Mouse (Mus musculus) heart, embryonic 11.5 days (tissue): ENCODE data around the gene Ntsr1. TPM values are rescaled to one million over a fixed set of nuclear protein-coding genes. Genes with fewer than 3 reads are reported as not detected.

Experiments used
- ATAC-seq: fragments of 200-750 bp; cut with Nextera tagmentation; replicated peaks from 2 replicates; pipeline ENCODE4 v1.8.0; 2017; ENCODE audit warnings: moderate library complexity; ENCODE audit not compliant: insufficient number of reproducible peaks, low FRiP score, low TSS enrichment
- H3K27ac ChIP-seq: fragments of 300-500 bp; sonication (generic); 2 replicates; pipeline ENCODE4 v1.5.1; 2014; ENCODE audit warnings: mild to moderate bottlenecking, low read depth, low read length
- H3K27me3 ChIP-seq: fragments of 300-500 bp; sonication (generic); 2 replicates; pipeline ENCODE4 v1.6.1; 2014; ENCODE audit warnings: mild to moderate bottlenecking, low read length, mixed read lengths; ENCODE audit not compliant: control insufficient read depth, insufficient read depth
- H3K36me3 ChIP-seq: fragments of 300-500 bp; sonication (generic); 2 replicates; pipeline ENCODE4 v1.6.1; 2014; ENCODE audit warnings: mild to moderate bottlenecking, low read length, moderate library complexity, mixed read lengths; ENCODE audit not compliant: control insufficient read depth, insufficient read depth
- H3K4me1 ChIP-seq: fragments of 300-500 bp; sonication (generic); 2 replicates; pipeline ENCODE4 v1.6.1; 2014; ENCODE audit warnings: low read length; ENCODE audit not compliant: control insufficient read depth, insufficient read depth
- H3K4me2 ChIP-seq: fragments of 300-500 bp; sonication (generic); 2 replicates; pipeline ENCODE4 v1.6.1; 2014; ENCODE audit warnings: mild to moderate bottlenecking, moderate library complexity
- H3K4me3 ChIP-seq: fragments of 300-500 bp; sonication (generic); 2 replicates; pipeline ENCODE4 v1.5.1; 2014; ENCODE audit warnings: low read depth, low read length
- H3K9ac ChIP-seq: fragments of 300-500 bp; sonication (generic); 2 replicates; pipeline ENCODE4 v1.6.1; 2014; ENCODE audit warnings: mild to moderate bottlenecking, low read depth, low read length, moderate library complexity
- H3K9me3 ChIP-seq: fragments of 300-500 bp; sonication (generic); replicated peaks from 2 replicates; pipeline ENCODE4 v1.6.1; 2016; ENCODE audit warnings: low read length; ENCODE audit not compliant: control insufficient read depth
- WGBS: fragments of 180-500 bp; shearing (Covaris S2); extraction: QIAGEN DNeasy Blood & Tissue Kit; methylation state at CpG from one replicate; pipeline ENCODE4 v1.1.7; 2014; ENCODE audit not compliant: insufficient replicate concordance; 5-methylcytosine and 5-hydroxymethylcytosine counted together
- polyA plus RNA-seq: library from polyadenylated mRNA; unstranded; fragments of >200 nt; fragmentation: Nextera tagmentation; extraction: Ambion mirVana; gene quantifications from 2 replicates; pipeline ENCODE4 v1.2.1, GENCODE M21; 2014

The Ntsr1 gene
- polyA plus RNA-seq, 1 experiment from 2014 or later, result 0.36 TPM

DNA sequence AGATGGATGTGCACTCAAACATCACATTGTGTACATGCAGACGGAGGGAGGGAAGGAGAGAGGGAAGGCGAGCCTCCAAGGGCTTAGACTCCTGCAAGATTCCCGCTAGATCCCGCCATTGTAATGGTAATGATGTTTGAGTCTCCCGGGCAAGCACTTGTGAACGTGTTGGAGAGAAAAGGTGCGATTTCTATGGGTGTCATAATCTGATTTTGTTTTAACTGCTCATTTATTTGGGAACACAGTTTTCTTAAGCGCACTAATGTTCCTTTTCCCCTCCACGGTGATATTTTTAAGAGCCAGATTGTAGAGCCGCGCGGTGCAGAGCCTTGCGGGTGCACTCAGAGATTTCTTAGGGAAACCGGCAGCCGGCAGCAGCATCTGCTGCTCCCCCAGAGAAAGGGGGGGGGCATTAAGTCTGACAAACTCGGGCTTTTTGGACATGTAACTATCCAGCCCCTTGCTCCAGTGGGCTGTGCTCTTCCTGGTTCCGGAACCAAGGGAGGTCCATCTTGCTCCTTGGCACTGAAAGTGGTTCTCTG, 11.5 kb upstream of the Ntsr1 start:
- no peaks in the 10 kb centered on the region for H3K9me3 ChIP-seq
- H3K4me1 ChIP-seq, result no peaks in the 10 kb centered on the region
- no peaks in the 10 kb centered on the region for H3K36me3 ChIP-seq
- ATAC-seq, result no peak
- WGBS, result 19% methylated on average over 17 of the region's 17 CpGs
- H3K4me3 ChIP-seq, result no peak overlapping the region
- H3K9ac ChIP-seq, result no peak overlapping the region
- H3K27ac ChIP-seq, result no peak overlapping the region
- H3K27me3 ChIP-seq, result peaks cover 16% of the 10 kb centered on the region
- H3K4me2 ChIP-seq, result no peak overlapping the region

DNA sequence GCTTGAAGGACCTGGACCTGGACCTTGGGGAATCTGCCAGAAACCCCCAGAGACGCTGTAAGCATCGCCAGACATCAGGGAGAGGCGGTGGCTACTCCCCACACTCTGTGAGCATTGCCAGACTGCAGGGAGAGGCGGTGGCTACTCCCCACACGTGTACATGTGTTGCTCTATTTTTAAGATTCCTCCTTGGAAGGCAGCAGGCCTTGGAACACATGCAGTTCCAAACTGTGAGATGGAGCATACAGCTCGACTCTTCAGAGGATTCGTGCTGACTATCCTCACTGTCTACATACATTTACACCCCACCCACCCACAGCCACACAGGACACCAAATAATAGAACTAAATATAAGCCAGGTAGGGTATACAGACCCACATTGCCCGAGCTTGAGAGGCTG, 3.9 kb upstream of the Ntsr1 start:
- no peak overlapping the region for H3K27ac ChIP-seq
- 64% methylated on average over 8 of the region's 8 CpGs for WGBS
- peaks cover 4% of the 10 kb centered on the region; the same call in 1 of the 2 replicates for H3K4me1 ChIP-seq
- H3K27me3 ChIP-seq, result peaks cover 32% of the 10 kb centered on the region
- no peak for ATAC-seq
- no peaks in the 10 kb centered on the region for H3K9me3 ChIP-seq
- no peak overlapping the region for H3K4me3 ChIP-seq
- no peaks in the 10 kb centered on the region for H3K36me3 ChIP-seq
- H3K9ac ChIP-seq, result no peak overlapping the region
- H3K4me2 ChIP-seq, result no peak overlapping the region

DNA sequence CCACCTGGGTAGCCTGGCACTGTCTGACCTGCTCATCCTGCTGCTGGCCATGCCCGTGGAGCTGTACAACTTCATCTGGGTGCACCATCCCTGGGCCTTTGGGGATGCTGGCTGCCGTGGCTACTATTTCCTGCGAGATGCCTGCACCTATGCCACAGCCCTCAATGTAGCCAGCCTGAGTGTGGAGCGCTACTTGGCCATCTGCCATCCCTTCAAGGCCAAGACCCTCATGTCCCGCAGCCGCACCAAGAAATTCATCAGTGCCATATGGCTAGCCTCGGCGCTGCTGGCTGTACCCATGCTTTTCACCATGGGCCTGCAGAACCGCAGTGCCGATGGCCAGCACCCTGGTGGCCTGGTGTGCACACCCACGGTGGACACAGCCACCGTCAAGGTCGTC, 950 bp downstream of the Ntsr1 start:
- Histone ChIP-seq H3K36me3 (no peaks in the 10 kb centered on the region), H3K27me3 (peaks cover 52% of the 10 kb centered on the region), H3K27ac (no peak overlapping the region), H3K4me1 (peaks cover 5% of the 10 kb centered on the region; the same call in 1 of the 2 replicates), H3K4me2 (no peak overlapping the region), H3K9me3 (no peaks in the 10 kb centered on the region), H3K4me3 (no peak overlapping the region), H3K9ac (no peak overlapping the region)
- ATAC-seq, result no peak
- WGBS, result 37% methylated on average over 13 of the region's 13 CpGs

DNA sequence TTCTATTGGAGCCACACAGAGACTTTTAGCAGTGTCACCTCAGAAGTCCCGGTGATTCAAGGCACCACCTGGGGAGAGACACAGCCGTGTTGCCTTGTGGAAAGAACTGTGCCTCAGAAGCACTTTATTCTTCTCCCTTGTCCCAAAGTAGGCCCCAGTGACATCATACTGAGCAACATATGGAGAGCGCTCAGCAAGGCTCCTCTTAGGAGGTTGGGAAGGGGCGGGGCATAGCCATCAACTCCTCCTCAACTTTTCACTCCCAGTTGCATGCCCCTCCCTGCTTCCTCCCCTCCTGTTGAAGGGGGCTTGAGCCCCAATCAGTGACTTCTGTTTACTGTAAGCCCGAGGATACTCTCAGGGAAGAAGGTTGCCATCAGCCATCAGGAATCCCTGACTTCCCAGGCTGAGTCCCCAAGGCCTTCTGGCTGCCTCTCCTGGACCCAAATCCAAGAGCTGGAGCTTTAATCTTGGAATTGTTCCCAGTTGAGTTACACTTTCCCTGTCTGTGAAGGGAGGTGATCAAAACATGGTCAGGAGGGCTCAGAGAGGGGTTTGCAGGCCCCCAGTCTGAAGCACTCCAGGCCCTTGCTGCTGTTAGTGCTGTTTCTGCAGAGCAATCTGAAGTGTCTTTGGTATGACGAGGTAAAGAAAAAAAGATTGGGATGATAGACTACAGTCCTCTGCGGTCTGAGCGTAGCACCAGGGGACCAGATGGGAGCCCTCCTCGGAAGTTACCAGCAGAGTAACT, 1.6 kb downstream of the Ntsr1 start:
- H3K27ac ChIP-seq, result no peak overlapping the region
- WGBS, result 25% methylated on average over 9 of the region's 9 CpGs
- no peak for ATAC-seq
- no peak overlapping the region for H3K9ac ChIP-seq
- no peak overlapping the region for H3K4me2 ChIP-seq
- H3K4me3 ChIP-seq, result no peak overlapping the region
- H3K4me1 ChIP-seq, result peaks cover 5% of the 10 kb centered on the region; the same call in 1 of the 2 replicates
- H3K27me3 ChIP-seq, result peaks cover 52% of the 10 kb centered on the region
- no peaks in the 10 kb centered on the region for H3K9me3 ChIP-seq
- H3K36me3 ChIP-seq, result no peaks in the 10 kb centered on the region

DNA sequence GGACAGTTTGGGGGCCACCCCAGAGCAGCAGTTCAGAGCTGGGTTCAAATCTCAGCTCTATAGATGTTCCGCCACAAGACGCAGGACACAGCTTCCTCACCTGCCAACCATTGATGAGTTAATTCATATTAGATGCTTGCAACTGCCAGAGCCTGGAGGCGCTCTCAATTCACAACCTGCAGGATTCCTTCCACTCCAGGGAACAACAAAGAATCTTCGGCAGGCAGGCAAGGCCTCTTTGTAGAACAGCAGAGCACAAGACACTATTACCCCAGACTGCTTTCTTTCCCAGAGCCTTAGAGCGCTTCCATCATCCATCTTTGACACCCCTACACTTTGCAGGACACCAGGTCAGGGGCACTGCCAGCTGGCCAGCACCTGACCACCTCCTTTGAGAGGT, 6.5 kb downstream of the Ntsr1 start:
- no peak for ATAC-seq
- WGBS, result 78% methylated on average over 5 of the region's 5 CpGs

DNA sequence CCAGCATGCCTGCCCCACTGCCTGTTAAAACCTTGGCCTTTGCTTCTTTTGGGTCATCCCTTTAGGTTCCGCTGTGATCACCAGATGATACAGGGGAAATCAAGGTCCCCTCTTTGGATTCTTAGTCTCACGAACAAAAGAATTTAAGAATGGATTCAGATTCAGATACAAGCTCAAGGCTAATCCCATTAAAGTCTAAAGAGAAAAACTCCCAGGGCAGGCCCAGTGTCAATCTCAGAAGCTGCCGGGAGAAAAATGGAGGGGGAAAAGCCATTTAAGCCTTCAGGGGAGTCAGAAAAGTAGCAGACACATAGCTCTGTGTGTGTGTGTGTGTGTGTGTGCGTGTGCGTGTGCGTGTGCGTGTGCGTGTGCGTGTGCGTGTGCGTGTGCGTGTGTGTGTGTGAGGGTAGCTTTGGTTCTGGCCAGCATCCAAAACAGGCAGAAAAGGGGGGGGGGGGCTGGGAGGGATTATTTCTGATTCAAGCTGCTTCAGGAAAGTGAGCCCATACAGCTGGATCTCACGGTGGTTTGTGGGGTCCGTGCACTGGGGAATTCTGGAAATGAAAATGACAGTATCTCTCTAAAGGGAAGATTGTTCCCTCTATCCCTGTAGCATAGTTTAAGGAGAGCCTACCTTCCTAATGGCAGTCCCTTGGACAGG, 8.8 kb downstream of the Ntsr1 start:
- Histone ChIP-seq H3K4me2 (no peak overlapping the region), H3K27ac (no peak overlapping the region), H3K27me3 (no peaks in the 10 kb centered on the region; the same call in 1 of the 2 replicates), H3K9ac (no peak overlapping the region), H3K4me3 (no peak overlapping the region), H3K4me1 (peaks cover 19% of the 10 kb centered on the region), H3K36me3 (no peaks in the 10 kb centered on the region), H3K9me3 (no peaks in the 10 kb centered on the region)
- ATAC-seq, result no peak
- 75% methylated on average over 14 of the region's 14 CpGs for WGBS

More for the DNA sequence above, 6.5 kb downstream of the Ntsr1 start:
- Histone ChIP-seq H3K36me3 (no peaks in the 10 kb centered on the region), H3K27me3 (peaks cover 20% of the 10 kb centered on the region), H3K4me2 (no peak overlapping the region), H3K4me3 (no peak overlapping the region), H3K9ac (no peak overlapping the region), H3K4me1 (no peaks in the 10 kb centered on the region), H3K27ac (no peak overlapping the region), H3K9me3 (no peaks in the 10 kb centered on the region)

DNA sequence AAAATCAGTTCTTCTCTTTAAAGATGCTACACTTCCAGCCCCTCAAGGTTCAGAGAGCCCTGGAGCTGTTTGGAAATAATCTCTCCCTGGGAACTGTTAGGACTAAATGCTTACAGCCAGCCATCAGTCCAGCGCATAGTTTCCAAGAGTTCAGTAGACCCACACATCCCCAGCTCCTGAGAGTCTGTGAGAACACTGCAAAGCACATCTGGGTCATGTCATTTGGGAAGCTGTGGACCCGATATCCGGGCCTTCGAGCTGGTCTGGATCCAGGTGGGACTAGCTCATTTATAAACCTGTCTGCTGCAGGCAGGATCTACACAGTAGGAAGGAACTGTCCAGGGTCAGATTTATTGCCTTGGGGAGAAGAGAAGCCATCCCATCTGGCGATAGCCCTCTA, 11.1 kb downstream of the Ntsr1 start:
- H3K36me3 ChIP-seq, result no peaks in the 10 kb centered on the region
- H3K9me3 ChIP-seq, result no peaks in the 10 kb centered on the region
- H3K27me3 ChIP-seq, result no peaks in the 10 kb centered on the region; the same call in 1 of the 2 replicates
- no peak overlapping the region for H3K4me3 ChIP-seq
- H3K27ac ChIP-seq, result no peak overlapping the region
- peaks cover 23% of the 10 kb centered on the region for H3K4me1 ChIP-seq
- no peak for ATAC-seq
- H3K4me2 ChIP-seq, result no peak overlapping the region
- whole genome bisulfite sequencing, result 72% methylated on average over 5 of the region's 5 CpGs
- no peak overlapping the region for H3K9ac ChIP-seq

DNA sequence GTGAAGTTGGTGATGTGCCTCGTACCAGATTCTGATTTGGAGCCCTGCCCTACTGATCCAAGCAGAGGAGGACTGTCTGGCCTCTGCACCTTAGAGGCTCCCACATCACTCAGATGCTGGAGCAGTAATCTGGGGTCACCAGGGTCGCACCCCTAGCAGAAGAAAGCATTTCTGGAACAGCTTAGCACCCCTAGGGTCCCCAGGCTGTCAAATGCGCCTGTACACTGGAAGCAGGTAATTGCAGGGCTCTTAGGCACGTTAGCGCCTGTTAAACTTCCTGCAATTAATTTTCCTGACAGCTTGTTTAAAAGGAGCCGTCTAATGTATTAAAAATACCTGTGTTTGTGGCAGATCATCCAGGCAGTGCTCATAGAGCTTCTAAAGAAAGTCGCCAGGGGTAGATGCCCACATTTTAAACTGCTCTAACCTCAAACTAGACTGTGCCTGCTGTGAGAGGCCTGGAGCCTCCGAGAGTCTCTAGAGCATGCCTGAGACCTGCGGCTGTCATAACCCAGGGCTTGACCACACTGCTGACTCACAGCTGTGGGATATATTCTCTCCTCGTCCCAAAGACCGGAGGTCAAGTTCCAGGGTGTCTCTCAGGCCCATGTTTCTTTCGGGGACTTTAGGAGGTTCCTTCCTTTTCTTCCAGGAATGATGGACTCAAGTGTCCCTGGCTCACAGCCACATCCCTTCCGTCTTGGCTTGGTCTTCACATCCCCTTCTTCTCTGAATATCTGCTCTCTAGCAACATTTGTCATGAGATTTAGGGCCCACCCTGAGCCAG, 12.3 kb downstream of the Ntsr1 start:
- H3K9me3 ChIP-seq, result no peaks in the 10 kb centered on the region
- no peak overlapping the region for H3K27ac ChIP-seq
- 54% methylated on average over 13 of the region's 13 CpGs for WGBS
- no peak overlapping the region for H3K9ac ChIP-seq
- no peak overlapping the region for H3K4me3 ChIP-seq
- no peak for ATAC-seq
- no peaks in the 10 kb centered on the region for H3K36me3 ChIP-seq
- H3K4me2 ChIP-seq, result no peak overlapping the region
- no peaks in the 10 kb centered on the region; the same call in 1 of the 2 replicates for H3K27me3 ChIP-seq
- H3K4me1 ChIP-seq, result peaks cover 23% of the 10 kb centered on the region
